Mouse (Mus musculus): ENCODE measurements around the gene Umad1. TPM values are rescaled to one million over a fixed set of nuclear protein-coding genes. Genes with fewer than 3 reads are reported as not detected.

Umad1 gene
- total and polyA plus RNA-seq, 3 experiments = 7.6 to 17.5 (median 10.0) TPM

GRCm38 (mm10) chr6:8412845-8413598 lies 153.9 kb downstream of the Umad1 start:
- Histone ChIP-seq H3K36me3 (replicated peaks in 1 of 2; ENCODE audit: control insufficient read depth in 1 of 2, insufficient read depth in 1 of 2, low read length in 1 of 2) (no peaks in the 10 kb centered on the region), H3K27me3 (replicated peaks) (no peaks in the 10 kb centered on the region), H3K9me3 (replicated peaks; ENCODE audit: low read length) (no peaks in the 10 kb centered on the region), H3K4me1 (ENCODE audit: control insufficient read depth in 1 of 2, insufficient read depth in 2 of 2) (peaks cover 2 to 21% of the 10 kb centered on the region in 2 experiments; a peak in 2 of 4 replicates), H3K4me2 (ENCODE audit: insufficient read depth, low read depth, poor library complexity, severe bottlenecking) (0 out of 2 replicates have a peak overlapping the region, but pooled peaks have one; percentile 36), H3K79me2 (replicated peaks; ENCODE audit: control insufficient read depth, extremely low read depth, insufficient read depth, poor library complexity, severe bottlenecking) (0 out of 2 replicates have a peak, but pooled peaks cover 2% of the 10 kb centered on the region), H3K9ac (ENCODE audit: insufficient read depth, low read depth) (no peak overlapping the region), H3K4me3 (replicated peaks in 1 of 3; ENCODE audit: low read depth in 2 of 3, low read length in 2 of 3, poor library complexity in 1 of 3) (no peak overlapping the region), H3K27ac (ENCODE audit: insufficient read depth, low read depth) (no peak overlapping the region)
- in situ Hi-C loops (cut with MboI; ENCODE audit: low pct_ligation_motif_present, low pct_unique_long_range_greater_than_20kb, low sequenced_read_pairs) (no loop called here), dilution Hi-C loops (cut with MboI; ENCODE audit: extremely low pct_ligation_motif_present, extremely low pct_unique_long_range_greater_than_20kb, low sequenced_read_pairs) (no loop called here)
- DNase-seq (ENCODE audit: extremely low read depth) = peak; percentile 27
- TF ChIP-seq BHLHE40 (IDR thresholded peaks at IDR 0.05; ENCODE audit: low read depth, low read length) = peak; percentile 22; the same call in 1 of the 2 replicates
- TF ChIP-seq MXI1 (IDR thresholded peaks at IDR 0.05; ENCODE audit: low read depth, low read length) = no peak
- 0 out of 2 replicates have a peak, but pooled peaks have one; percentile 29 for TF ChIP-seq ETS1 (conservative IDR thresholded peaks at IDR 0.05; ENCODE audit: low read depth, low read length)
- no peak for TF ChIP-seq RAD21 (IDR thresholded peaks at IDR 0.05; ENCODE audit: low read depth, low read length)
- peak; percentile 73; the same call in 1 of the 2 replicates for TF ChIP-seq MEF2A (IDR thresholded peaks at IDR 0.05; ENCODE audit: borderline replicate concordance, low read depth, low read length)
- no peak for TF ChIP-seq CHD1 (IDR thresholded peaks at IDR 0.05; ENCODE audit: low read depth, low read length)

DNA sequence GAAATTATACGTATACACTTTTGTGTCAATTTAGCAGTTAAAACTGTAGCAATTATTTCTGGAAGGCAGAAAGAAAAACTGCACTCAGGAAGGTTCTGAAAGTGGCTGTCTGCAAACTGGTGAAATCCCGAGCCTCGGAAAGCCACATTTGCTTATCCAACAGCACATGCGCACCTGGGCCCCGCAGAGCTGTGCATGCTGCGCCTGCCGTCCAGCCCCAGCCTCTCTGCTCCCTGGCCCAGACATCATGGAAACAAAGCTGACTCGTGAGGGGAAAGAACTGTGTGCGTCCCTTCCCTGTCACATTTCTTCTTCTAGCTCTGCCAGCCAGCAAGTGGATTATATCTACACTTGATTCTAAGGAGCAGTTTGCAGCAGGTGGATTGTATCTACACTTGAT lies 154.9 kb downstream of the Umad1 start:
- dilution Hi-C loops (cut with MboI; ENCODE audit: extremely low pct_ligation_motif_present, extremely low pct_unique_long_range_greater_than_20kb, low sequenced_read_pairs) (no loop called here), in situ Hi-C loops (cut with MboI; ENCODE audit: low pct_ligation_motif_present, low pct_unique_long_range_greater_than_20kb, low sequenced_read_pairs) (no loop called here)
- no peak overlapping the region for H3K27ac ChIP-seq (ENCODE audit: insufficient read depth, low read depth)

More for the DNA sequence above, 154.9 kb downstream of the Umad1 start:
- no peaks in the 10 kb centered on the region for H3K27me3 ChIP-seq (replicated peaks)
- no peak overlapping the region for H3K9ac ChIP-seq (ENCODE audit: insufficient read depth, low read depth)
- peak; percentile 71 for DNase-seq (ENCODE audit: extremely low read depth)
- H3K79me2 ChIP-seq (replicated peaks; ENCODE audit: control insufficient read depth, extremely low read depth, insufficient read depth, poor library complexity, severe bottlenecking) = 0 out of 2 replicates have a peak, but pooled peaks cover 2% of the 10 kb centered on the region
- H3K4me3 ChIP-seq (replicated peaks in 1 of 3; ENCODE audit: low read depth in 2 of 3, low read length in 2 of 3, poor library complexity in 1 of 3) = no peak overlapping the region
- TF ChIP-seq TBP (conservative IDR thresholded peaks at IDR 0.05; ENCODE audit: low read depth, low read length) (no peak), CTCF (conservative IDR thresholded peaks at IDR 0.05 in 1 of 2, IDR thresholded peaks at IDR 0.05 in 1 of 2; ENCODE audit: low read depth in 2 of 2, low read length in 2 of 2) (no peak), CHD2 (IDR thresholded peaks at IDR 0.05; ENCODE audit: low read length) (no peak), IRF4 (IDR thresholded peaks at IDR 0.05; ENCODE audit: low read depth, low read length) (no peak), E2F4 (IDR thresholded peaks at IDR 0.05; ENCODE audit: insufficient replicate concordance, low read depth, low read length) (no peak), POLR2A (IDR thresholded peaks at IDR 0.05; ENCODE audit: low read depth, low read length) (no peak), ZC3H11A (IDR thresholded peaks at IDR 0.05; ENCODE audit: low read depth, low read length) (no peak), TCF12 (IDR thresholded peaks at IDR 0.05; ENCODE audit: low read depth, low read length) (0 out of 2 replicates have a peak, but pooled peaks have one; percentile 20), JUN (IDR thresholded peaks at IDR 0.05; ENCODE audit: insufficient read depth, low read depth, low read length) (no peak), SMC3 (IDR thresholded peaks at IDR 0.05; ENCODE audit: low read depth, low read length) (no peak), SIN3A (IDR thresholded peaks at IDR 0.05; ENCODE audit: low read length) (no peak), MEF2A (IDR thresholded peaks at IDR 0.05; ENCODE audit: borderline replicate concordance, low read depth, low read length) (no peak), ETS1 (conservative IDR thresholded peaks at IDR 0.05; ENCODE audit: low read depth, low read length) (peak; percentile 28; the same call in 1 of the 2 replicates), USF2 (conservative IDR thresholded peaks at IDR 0.05; ENCODE audit: low read depth, low read length) (no peak), USF1 (IDR thresholded peaks at IDR 0.05; ENCODE audit: low read depth, low read length) (no peak), RCOR1 (conservative IDR thresholded peaks at IDR 0.05; ENCODE audit: low read depth, low read length) (no peak), MAZ (IDR thresholded peaks at IDR 0.05; ENCODE audit: low read depth, low read length) (no peak), HCFC1 (IDR thresholded peaks at IDR 0.05; ENCODE audit: low read depth, low read length) (no peak), BHLHE40 (IDR thresholded peaks at IDR 0.05; ENCODE audit: low read depth, low read length) (peak; percentile 74), ZMIZ1 (IDR thresholded peaks at IDR 0.05; ENCODE audit: low read depth, low read length) (no peak), PAX5 (IDR thresholded peaks at IDR 0.05; ENCODE audit: low read length) (no peak), KAT2A (IDR thresholded peaks at IDR 0.05; ENCODE audit: insufficient replicate concordance, low read length) (no peak), MAX (IDR thresholded peaks at IDR 0.05; ENCODE audit: low read length) (no peak), MYC (IDR thresholded peaks at IDR 0.05; ENCODE audit: low read depth, low read length) (no peak), NRF1 (IDR thresholded peaks at IDR 0.05; ENCODE audit: low read depth, low read length) (peak; percentile 86)
- no peaks in the 10 kb centered on the region for H3K9me3 ChIP-seq (replicated peaks; ENCODE audit: low read length)
- H3K4me2 ChIP-seq (ENCODE audit: insufficient read depth, low read depth, poor library complexity, severe bottlenecking) = no peak overlapping the region
- no peaks in the 10 kb centered on the region for H3K36me3 ChIP-seq (replicated peaks in 1 of 2; ENCODE audit: control insufficient read depth in 1 of 2, insufficient read depth in 1 of 2, low read length in 1 of 2)
- peaks cover 2 to 21% of the 10 kb centered on the region in 2 experiments; a peak in 2 of 4 replicates for H3K4me1 ChIP-seq (ENCODE audit: control insufficient read depth in 1 of 2, insufficient read depth in 2 of 2)

Measured in CH12.LX (cell line).